Mouse (Mus musculus) frontal cortex, postnatal 36 days (tissue): ENCODE measurements at regions not wholly inside any gene's neighbourhood (a gene's known extent, or its start where the extent isn't known, plus 50 kb on each side); places are given as distances from the start of the nearest gene placed in this dataset.

Source experiments
- DNase-seq, 2 experiments: peaks; one replicate each; pipeline ENCODE4 v3.0.0; 2022; ENCODE audit warnings: low spot score in 2 of 2

DNA sequence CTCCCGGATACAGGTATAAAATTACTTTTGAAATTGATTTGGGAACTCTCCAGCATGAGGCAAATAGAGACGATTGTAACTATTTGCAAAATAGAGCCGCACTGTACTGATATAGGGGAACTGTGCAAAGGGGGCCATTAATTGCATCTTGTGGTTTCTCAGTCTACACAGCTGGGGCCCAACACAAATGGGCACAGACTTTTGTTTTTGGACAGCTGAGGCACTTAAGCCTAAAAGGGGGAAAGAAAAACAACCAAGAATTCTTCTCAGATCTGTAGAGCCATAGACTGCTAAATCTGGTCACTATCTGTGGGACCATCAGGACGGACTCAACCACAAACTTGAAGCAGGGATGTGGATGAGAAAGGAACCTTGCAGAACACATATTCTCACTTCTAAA lies 347.9 kb downstream of the Cd83 start:
- no peak for DNase-seq

DNA sequence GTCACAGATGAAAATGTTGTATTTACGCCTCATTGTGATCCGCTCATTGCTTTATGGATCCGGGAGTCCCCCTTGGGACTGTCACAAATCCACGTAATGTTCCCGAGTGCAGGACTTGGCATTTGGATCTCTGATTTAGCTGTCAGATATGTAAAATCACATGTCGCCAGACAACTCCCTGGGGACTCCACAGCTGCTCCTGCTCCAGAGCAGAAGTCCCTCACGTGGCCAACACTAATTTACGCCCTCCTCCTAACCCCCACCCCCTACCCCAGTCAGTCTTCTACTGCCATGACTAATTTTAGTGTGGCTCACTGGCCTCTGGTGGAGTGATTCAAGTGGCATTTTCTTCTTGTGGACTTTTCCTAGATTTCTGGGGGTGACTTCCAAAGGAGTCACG lies 348.9 kb downstream of the Cd83 start:
- DNase-seq: peak in 1 of 2 experiments; percentile 10

DNA sequence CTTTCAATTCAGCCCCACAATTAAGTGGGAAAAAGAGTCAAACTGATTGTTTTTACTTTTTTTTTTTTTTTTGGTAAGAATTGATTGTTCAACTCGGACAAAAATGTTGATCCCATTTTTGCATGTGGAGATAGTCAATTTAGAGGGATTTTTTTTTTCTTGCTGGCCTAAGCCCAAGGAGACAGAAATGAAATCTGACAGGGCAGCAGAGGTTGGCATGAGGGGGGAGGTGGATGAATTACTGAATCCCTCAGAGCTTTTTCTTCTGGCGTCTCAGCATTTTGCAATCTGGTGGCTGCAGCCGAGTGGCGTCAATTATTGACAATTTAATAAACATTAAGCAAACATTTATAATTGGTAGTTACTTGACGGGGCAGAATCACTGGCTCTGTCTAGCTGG lies 356.6 kb downstream of the Cd83 start:
- DNase-seq: no peak

DNA sequence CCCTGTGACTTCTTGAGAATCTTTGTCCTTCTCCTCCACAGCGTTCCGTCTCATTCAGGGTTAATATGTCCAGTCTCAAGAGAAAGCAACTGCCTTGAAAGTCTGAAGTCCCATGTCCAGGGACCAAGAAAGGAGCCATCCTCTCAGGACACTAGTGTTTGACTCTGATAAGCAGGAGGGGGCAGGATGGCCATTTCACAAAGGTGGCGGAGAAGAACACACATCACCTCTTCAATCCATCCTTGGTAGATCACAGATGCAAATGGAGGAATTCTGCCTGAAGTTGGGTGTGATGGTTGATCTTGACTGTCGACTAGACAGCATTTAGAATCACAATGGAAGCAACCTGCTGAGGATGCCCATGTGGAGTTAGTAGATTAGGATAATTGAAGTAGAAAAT lies 360.9 kb downstream of the Cd83 start:
- DNase-seq: no peak

DNA sequence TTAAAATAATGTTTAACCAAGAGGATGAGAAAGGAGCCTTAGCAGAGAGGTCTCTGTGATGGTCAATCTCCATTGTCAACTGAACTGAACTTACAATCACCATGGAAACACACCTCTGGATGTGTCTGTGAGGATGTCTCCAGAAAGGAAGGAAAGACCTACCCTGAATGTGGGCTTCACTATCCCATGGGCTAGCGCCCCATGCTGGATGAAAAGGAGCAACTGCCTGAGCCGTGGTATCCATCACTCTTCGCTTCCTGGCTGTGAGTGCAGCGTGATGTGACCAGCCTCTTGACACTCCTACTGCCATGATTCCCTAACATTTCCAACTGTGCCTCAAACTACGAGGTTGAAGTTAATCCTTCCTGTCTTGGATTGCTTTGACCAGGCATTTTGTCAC lies 363.3 kb downstream of the Cd83 start:
- DNase-seq: no peak

DNA sequence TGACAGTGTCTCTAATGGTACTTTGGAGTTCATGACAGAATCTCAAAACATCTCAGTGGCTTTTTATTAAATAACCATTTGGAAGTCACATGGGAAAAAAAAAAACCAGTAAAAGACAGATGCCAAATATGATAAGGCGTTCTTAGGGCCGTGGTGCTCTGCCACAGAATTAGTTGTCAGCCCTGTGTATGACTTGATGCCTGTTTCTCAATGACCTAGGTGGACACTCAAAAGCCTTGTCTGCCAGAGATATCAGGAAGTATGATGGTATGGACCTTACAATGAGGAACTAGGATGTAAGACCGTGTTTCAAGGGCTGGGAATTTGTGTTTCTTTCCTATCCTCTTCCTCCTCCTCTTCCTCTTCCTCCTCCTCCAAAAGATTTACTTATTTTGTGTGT lies 364.9 kb downstream of the Cd83 start:
- no peak for DNase-seq

DNA sequence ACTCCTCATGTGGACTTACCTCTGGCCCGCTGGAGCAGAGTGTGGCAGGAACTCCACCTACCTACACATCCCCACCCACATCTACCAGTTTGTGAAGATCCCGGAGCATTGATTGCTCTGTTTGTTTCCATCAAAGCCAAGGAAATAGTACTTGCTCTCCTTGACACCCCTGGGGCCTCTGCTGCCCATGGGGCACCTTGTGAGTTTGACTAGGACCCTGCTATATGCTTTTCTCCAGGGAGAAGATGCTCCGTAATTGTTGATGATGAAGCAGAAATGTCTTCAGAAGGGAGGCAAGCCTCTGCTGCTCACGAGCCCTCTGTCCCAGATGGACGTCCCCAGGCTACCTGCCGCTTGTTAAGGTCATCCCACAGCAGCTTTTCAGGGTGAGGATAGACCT lies 367.0 kb downstream of the Cd83 start:
- DNase-seq: no peak

DNA sequence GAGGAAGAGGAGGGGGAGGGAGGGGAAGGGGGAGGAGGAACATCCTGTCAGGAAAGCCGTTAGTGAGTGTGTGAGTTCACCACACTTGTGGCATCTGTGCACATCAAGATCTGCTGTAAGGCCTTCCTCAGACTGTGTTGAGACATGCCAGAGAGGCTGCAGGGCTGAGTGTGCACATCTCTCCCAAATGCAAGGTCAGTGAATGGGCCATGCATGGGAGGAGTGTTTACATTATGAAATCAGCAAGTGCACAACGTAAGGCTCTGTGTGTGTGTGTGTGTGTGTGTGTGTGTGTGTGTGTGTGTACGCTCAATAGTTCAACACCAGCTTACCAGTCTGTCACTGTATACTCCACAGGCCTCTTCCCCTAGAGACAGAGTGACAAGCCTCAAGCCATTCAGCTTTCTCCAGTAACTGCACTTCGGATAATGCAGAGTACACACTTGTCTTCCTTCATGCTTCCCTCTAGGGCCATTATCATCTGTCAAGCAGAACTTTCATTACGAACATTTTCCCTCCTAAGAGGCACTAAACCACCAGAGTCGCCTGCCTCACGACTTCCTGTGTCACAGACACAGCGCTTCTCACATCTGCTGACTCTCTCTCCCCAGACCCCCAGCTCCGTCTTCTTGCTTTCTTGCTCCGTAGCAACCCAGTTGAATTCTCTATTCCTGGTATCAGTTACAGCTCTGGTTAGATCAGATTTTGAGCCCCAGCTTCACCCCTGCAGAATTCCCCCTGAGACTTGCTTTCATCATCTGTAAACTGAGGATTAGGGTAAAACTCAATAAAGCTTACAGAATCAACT lies 368.4 kb downstream of the Cd83 start:
- DNase-seq: no peak

DNA sequence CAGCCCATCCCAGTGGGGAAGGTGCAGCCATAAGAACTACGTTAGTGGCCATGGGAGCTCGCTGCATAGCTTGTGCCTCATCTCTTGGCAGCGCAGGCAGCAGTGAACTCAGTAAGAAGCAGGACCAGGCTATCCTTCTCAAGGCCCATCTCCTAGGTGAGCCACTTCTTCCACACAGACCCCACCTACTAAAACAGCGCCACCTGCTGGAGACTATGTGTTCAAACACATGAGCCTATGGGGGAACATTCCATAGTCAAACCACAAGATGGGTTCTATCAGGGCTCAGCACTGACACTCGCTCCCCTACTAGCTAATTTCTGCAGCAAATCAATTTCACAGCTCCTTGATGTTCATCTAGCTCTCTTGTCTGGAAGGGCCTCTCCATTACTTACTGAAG lies 369.2 kb downstream of the Cd83 start:
- DNase-seq: no peak

DNA sequence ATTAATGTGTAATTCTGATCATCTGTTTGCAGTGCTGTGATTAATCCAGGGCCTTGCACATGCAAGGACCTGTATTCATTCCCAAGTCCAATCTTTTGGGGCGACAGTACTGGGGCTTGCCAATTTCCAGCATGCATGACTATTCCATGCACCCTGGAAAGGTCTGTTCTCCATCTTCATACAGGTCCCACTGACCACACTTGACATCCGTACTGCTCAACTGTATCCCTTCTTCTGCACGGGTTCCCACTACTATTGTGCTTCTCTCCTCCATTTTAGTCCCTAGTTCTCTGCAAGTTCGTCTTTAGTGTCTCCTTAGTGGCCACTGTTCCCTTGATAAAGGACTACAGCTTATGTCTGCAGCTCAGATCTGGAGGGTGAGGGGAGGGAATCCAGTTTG lies 371.4 kb downstream of the Cd83 start:
- DNase-seq: no peak

DNA sequence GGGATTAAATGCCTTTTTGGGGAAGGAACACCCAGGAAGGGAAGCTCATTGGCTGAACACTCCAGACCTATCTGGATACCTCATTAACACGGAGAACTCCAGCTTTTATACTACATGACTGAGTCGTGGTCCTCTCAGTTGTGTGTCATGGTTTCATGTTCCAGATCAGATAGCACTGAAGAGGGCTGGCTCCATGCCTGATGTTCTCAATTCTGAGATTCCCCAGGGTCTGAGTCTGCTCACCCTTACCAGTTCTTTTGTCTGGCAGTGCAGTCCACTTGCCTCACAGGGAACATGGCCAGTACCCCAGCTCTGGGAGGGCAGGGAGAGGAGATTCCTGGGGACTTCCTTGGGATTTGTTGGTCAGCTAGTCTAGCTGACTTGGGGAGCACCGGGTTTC lies 372.0 kb downstream of the Cd83 start:
- no peak for DNase-seq

DNA sequence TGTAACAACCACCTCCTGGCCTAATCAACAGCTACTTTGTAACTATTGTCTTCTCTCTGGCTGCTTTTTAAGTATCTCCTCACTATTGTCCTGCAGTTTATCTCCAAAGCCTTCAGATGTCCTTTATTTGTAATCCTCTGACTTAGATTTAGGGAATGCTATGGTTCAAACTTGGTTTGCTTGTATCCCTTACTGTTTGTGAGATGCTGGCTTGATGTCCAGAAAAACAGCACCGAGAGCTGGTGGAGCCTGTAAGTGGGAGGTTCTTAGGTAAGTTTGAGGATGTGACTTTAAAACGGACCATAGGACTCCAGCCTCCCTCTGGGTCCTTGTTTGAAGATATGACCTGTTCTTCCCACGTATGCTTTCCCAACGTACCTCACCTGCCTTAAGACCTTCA lies 372.7 kb downstream of the Cd83 start:
- DNase-seq: no peak

DNA sequence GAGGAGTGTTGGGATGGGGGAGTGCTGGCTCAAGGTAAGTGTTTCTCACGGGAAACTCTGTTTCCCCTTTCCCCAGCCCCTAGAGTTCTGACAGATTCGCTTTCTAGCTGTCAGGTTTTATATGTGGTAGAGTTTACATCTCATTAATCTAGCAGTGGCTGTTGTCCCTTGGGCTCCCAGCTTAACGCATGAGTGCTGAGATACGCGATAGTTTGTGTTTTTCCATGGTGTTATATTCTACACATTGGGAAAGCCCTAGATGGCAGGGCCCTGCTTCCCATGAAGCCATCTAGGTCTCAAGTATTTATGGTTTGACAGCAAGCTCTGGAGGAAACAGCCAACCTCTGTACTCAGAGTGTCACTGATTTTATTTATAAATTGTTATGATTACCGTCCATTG lies 373.8 kb downstream of the Cd83 start:
- no peak for DNase-seq

DNA sequence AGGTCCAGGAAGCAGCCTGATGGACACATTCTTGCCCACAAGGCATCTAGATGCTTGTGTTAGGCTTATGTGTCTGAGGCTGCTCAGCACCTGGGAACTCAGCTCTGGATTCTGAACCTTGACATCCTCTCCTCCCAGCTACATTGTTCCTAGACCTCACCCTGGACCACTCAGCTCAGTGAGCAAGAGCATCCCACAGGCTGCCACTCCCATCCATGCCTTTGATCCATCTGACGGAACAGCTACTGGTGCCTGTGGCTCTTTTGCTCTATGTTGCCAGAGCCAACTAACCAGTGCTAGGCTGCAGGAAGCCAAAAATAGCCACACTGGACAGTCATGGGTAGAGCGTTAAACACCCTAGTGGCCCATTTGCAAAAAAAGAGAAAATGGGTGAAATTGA lies 374.8 kb downstream of the Cd83 start:
- DNase-seq: no peak

DNA sequence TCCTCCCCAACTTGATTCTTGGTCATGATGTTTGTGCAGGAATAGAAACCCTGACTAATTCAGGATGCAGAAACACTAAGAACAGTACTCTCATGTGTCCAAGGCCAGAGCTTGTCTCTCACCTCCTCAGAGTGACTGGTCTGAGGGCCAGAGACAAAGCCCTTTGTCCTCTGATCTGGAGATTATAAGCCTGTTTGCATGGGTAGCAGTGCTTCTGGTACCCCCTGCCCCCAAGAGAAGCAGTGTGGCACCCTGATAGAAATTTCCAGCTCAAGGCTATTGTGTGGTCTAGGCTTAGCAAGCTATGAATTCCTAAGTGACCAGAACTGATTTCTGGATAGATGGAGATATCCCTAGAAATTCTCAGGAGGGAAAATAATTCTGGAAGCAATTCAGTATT lies 380.2 kb downstream of the Cd83 start:
- no peak for DNase-seq

DNA sequence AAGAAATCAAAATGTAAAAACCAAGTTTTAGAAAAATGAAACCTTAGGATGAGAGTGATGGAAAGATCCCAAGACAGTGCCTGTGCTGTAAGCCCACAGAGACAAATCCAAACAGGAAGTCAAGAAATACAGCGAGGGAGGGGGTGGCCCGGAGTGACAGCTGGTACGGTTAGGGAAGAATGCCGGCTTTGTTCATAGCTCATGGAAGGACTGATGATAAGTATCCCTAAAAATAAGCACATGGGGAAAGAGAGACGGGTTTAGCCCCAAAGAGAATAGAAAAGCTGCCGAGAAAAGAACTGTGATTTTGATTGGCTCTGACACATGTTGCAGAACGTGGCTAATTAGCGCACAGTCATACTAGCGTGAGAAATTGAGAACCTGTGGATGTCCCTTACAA lies 382.6 kb downstream of the Cd83 start:
- DNase-seq: peak; percentile 2 to 16

DNA sequence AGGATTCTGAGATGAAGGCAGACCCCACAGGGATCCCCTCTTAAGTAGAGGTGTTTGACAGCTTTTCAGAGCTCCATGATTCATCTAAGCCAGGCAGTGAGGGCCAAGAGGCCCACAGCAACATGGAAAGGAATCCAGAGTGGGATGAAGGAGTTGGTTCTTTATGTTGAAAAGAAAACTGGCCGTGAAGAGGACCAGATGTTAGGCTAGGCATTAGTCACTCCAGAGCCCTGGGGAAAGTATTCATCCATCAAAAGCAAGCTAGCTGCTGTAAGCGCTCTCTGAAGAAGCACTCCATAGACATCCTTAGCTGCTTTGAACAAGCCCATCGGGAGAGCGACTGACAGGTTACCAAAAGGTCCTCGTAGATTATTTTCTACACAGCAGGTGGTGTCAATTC lies 383.6 kb downstream of the Cd83 start:
- DNase-seq: no peak

DNA sequence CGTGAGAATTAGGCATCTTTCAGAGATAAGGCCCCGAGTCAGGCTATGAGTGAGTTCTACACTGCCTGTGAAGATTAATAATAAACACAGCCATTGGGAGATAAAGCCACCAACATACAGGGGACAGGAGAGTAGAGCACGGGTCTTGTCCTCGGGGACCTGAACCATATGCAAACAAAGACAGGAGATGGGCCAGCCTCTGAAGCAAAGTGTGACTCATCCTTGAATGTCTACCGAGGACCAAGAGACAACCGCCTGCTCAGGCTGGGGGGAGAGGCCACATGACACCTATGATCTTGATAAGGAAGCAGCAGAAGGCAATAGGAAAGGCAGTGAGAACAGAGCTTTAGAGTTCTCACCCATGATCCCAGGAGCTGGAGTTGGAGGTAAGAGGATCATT lies 387.1 kb downstream of the Cd83 start:
- no peak for DNase-seq

DNA sequence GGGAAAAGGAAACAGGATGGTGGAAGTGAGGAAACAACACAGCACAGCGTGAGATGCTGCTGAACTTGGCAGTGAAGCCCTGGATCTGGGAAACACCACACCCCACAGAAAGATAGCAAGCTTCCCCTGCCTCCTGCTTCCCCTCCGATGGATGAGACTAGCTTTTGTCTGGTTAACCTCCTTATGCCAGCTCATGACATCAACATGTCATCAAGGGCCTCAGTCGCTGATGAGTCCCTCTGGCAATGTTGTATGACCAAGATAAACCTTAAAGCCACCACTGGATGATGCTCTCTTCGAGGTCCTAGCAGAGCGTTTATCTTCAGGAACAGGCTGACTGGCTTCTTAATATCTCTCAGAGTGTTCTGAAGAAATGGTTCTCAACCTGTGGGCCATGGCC lies 388.1 kb downstream of the Cd83 start:
- no peak for DNase-seq

DNA sequence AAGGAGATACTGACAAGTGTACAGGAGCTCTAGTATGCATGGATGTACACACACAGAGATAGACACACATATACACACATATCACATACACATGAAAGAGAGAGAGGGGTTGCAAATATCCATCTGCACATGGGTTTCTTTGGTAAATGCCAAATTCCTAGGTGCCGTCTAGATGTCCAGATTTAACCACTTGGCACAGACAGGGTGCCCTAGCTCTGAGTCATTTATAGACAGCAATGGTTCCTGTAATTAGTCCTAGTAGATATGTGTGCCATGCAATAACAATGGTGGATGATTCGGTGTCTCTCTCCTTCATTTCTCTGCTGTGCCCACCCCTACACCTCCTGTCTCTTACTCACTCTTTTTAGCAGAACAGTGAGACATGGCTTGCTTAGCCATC lies 389.7 kb downstream of the Cd83 start:
- no peak for DNase-seq

DNA sequence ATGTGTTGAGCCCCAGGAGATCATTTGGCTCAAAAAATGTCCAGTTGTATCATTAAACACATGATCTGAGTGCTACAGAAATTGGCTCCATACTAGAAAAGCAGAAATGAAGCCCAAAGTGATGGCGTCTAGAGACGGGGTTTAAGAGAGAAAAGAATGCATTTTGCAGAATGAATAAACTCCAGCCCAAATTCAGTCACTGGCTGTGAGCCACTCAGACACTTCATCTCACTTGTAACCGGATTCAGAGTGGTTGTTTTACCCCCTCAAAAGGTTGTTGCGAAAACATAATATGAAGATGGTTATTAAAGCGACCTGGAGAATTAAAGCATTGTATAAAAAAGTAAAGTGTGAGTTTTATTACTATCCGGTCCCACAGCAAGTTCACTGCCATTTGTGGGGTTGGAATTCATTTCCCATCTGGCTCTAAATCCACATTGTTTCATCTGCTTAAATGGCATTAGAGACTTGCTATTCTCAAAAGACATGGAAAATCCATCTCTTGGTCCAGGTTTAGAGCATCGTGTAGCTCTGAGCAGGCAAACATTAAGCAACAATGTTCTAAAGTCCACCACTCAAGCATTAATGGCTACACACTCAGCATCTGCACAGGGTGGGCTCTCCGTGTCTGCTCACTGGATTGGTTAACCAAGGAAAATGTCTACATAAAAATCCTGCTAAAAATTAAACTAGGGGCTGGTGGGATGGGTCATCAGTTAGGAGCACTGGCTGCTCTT lies 390.9 kb downstream of the Cd83 start:
- no peak for DNase-seq

DNA sequence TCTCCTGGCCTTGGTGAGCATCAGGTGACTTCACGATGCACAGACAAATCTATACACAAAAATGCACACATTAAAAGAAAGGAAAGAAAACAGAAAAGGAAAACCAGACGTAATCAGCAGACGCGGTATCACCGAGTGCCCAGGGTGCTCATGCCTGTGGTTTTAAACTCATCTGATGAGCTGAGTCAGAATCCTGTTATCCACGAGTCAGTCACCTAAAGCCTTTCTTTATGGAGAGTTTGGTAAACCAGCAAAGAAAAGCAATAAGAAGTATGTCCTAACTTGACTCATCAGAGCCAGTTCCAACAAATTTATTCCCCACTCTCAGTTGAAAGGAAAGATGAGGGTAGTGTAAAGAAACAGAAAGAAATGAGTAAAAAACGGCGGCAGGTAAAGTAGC lies 391.5 kb downstream of the Cd83 start:
- no peak for DNase-seq

DNA sequence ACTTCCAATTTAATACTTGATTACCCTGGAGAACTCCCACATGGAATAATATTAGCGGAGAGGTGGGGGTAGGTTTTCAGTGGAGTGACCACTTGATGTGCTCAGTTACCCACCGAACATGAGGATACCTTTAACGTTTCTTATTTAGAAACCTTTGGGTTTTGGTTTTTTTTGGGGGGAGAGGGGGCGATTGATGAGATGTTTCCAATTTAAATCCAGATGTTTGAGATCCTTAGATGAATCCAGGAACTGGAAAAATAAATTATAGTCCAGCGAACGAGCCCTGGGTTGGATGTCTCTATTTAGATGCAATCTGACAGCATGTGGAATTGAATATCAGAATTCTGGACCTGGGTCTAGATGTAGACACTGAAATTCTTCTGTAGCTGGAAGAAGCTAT lies 393.4 kb downstream of the Cd83 start:
- no peak for DNase-seq

DNA sequence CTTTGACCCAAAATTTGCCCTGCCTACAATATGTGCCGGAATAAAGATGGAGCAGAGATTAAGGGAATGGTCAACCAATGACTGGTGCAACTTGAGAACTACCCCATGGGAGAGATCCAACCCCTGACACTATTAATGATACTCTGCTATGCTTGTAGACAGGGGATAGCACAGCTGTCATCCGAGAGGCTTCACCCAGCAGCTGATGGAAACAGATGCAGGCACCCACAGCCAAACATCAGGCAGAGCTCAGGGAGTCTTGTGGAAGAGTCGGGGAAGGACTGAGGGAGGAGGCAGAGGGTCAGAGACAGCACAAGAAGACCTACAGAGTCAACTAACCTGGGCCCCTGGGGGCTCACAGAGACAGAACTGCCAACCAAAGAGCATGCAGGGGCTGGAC lies 395.8 kb downstream of the Cd83 start:
- DNase-seq: no peak
